Mouse (Mus musculus): ENCODE results near the gene Amfr.
A peak's percentile ranks its signal among the peaks of the same experiment; 100 is the strongest.

Amfr gene

GRCm38 (mm10) chr8:94012013-94012951 lies at the start of gene Amfr:
Gene Amfr (minus strand): TSS chr8:94012842.
- peak; percentile 87 for DNase-seq (ENCODE audit: low read depth)

- DNase-seq (ENCODE audit: low read depth), result peak; percentile 60
Measured at GRCm38 (mm10) chr8:94057157-94057854, 44.7 kb upstream of the Amfr start.

GRCm38 (mm10) chr8:94052696-94053095 lies 40.1 kb upstream of the Amfr start:
- no peak for DNase-seq (ENCODE audit: low read depth)

- no peak for DNase-seq (ENCODE audit: low read depth)
Measured at GRCm38 (mm10) chr8:94047845-94048244, 35.2 kb upstream of the Amfr start.

- DNase-seq (ENCODE audit: low read depth), result peak; percentile 47
Measured at GRCm38 (mm10) chr8:94037806-94038205, 25.2 kb upstream of the Amfr start.

- peak; percentile 100 for DNase-seq (ENCODE audit: low read depth)
Measured at GRCm38 (mm10) chr8:94036944-94037524, 24.4 kb upstream of the Amfr start, which contains the start of the genes Nudt21 and Ogfod1. Gene Nudt21 (minus strand): TSS chr8:94037031. Gene Ogfod1 (plus strand): TSS chr8:94037198.

GRCm38 (mm10) chr8:94036541-94036940 lies 23.9 kb upstream of the Amfr start:
- DNase-seq (ENCODE audit: low read depth), result peak; percentile 81

- peak; percentile 22 for DNase-seq (ENCODE audit: low read depth)
Measured at GRCm38 (mm10) chr8:94035200-94035599, 22.6 kb upstream of the Amfr start.

- DNase-seq (ENCODE audit: low read depth), result no peak
Measured at GRCm38 (mm10) chr8:94033601-94034000, 21.0 kb upstream of the Amfr start.

- DNase-seq (ENCODE audit: low read depth), result no peak
Measured at GRCm38 (mm10) chr8:94029701-94030100, 17.1 kb upstream of the Amfr start.

GRCm38 (mm10) chr8:94023916-94024315 lies 11.3 kb upstream of the Amfr start:
- DNase-seq (ENCODE audit: low read depth), result no peak

GRCm38 (mm10) chr8:94013026-94013612 lies 477 bp upstream of the Amfr start:
- no peak for DNase-seq (ENCODE audit: low read depth)

- DNase-seq (ENCODE audit: low read depth), result no peak
Measured at GRCm38 (mm10) chr8:94011076-94012012, 1.3 kb downstream of the Amfr start.

GRCm38 (mm10) chr8:94010101-94010705 lies 2.4 kb downstream of the Amfr start:
- DNase-seq (ENCODE audit: low read depth), result peak; percentile 72

GRCm38 (mm10) chr8:94009243-94009845 lies 3.3 kb downstream of the Amfr start:
- peak; percentile 56 for DNase-seq (ENCODE audit: low read depth)

GRCm38 (mm10) chr8:94004139-94004538 lies 8.5 kb downstream of the Amfr start:
- DNase-seq (ENCODE audit: low read depth), result no peak

- no peak for DNase-seq (ENCODE audit: low read depth)
Measured at GRCm38 (mm10) chr8:93998961-93999360, 13.7 kb downstream of the Amfr start.

GRCm38 (mm10) chr8:93989739-93990138 lies 22.9 kb downstream of the Amfr start:
- DNase-seq (ENCODE audit: low read depth), result no peak

- DNase-seq (ENCODE audit: low read depth), result no peak
Measured at GRCm38 (mm10) chr8:93984731-93985130, 27.9 kb downstream of the Amfr start.

GRCm38 (mm10) chr8:93983827-93984226 lies 28.8 kb downstream of the Amfr start:
- no peak for DNase-seq (ENCODE audit: low read depth)

Data from induced T-regulatory cell, adult 2 months (primary cell).